Mouse (Mus musculus) kidney, postnatal 36 days (tissue): ENCODE measurements at regions not wholly inside any gene's neighbourhood (a gene's known extent, or its start where the extent isn't known, plus 50 kb on each side); places are given as distances from the start of the nearest gene placed in this dataset.

Source experiments
- DNase-seq, 2 experiments: peaks; one replicate each; pipeline ENCODE4 v3.0.0; 2021 to 2022; ENCODE audit warnings: mixed read lengths in 2 of 2

GRCm38 (mm10) chr3:149355362-149355761 is 365.0 kb upstream of the Adgrl2 start:
- no peak for DNase-seq

GRCm38 (mm10) chr3:149353958-149354357 is 363.6 kb upstream of the Adgrl2 start:
- no peak for DNase-seq

GRCm38 (mm10) chr3:149352546-149352945 is 362.2 kb upstream of the Adgrl2 start:
- peak in 1 of 2 experiments; percentile 39 for DNase-seq

- no peak for DNase-seq
Measured at GRCm38 (mm10) chr3:149349731-149350130, 359.4 kb upstream of the Adgrl2 start.

GRCm38 (mm10) chr3:149349211-149349697 is 358.9 kb upstream of the Adgrl2 start:
- DNase-seq: peak; percentile 76 to 87

- no peak for DNase-seq
Measured at GRCm38 (mm10) chr3:149348459-149348971, 358.2 kb upstream of the Adgrl2 start.

GRCm38 (mm10) chr3:149347241-149347992 is 357.1 kb upstream of the Adgrl2 start:
- peak; percentile 61 to 62 for DNase-seq

- DNase-seq: no peak
Measured at GRCm38 (mm10) chr3:149342511-149342910, 352.2 kb upstream of the Adgrl2 start.

- DNase-seq: no peak
Measured at GRCm38 (mm10) chr3:149339374-149339753, 349.0 kb upstream of the Adgrl2 start.

GRCm38 (mm10) chr3:149338684-149339373 is 348.5 kb upstream of the Adgrl2 start:
- no peak for DNase-seq

- DNase-seq: no peak
Measured at GRCm38 (mm10) chr3:149335259-149335658, 344.9 kb upstream of the Adgrl2 start.

- no peak for DNase-seq
Measured at GRCm38 (mm10) chr3:149333607-149334006, 343.3 kb upstream of the Adgrl2 start.

GRCm38 (mm10) chr3:149333131-149333530 is 342.8 kb upstream of the Adgrl2 start:
- no peak for DNase-seq

GRCm38 (mm10) chr3:149332105-149332504 is 341.8 kb upstream of the Adgrl2 start:
- DNase-seq: no peak

GRCm38 (mm10) chr3:149331251-149331960 is 341.1 kb upstream of the Adgrl2 start:
- no peak for DNase-seq

- peak; percentile 57 to 76 for DNase-seq
Measured at GRCm38 (mm10) chr3:149330716-149331115, 340.4 kb upstream of the Adgrl2 start.

GRCm38 (mm10) chr3:149330041-149330440 is 339.7 kb upstream of the Adgrl2 start:
- DNase-seq: no peak

- DNase-seq: no peak
Measured at GRCm38 (mm10) chr3:149329615-149330014, 339.3 kb upstream of the Adgrl2 start.

- peak; percentile 34 to 54 for DNase-seq
Measured at GRCm38 (mm10) chr3:149326664-149327063, 336.3 kb upstream of the Adgrl2 start.

- DNase-seq: no peak
Measured at GRCm38 (mm10) chr3:149324088-149324487, 333.7 kb upstream of the Adgrl2 start.

GRCm38 (mm10) chr3:149318728-149319127 is 328.4 kb upstream of the Adgrl2 start:
- no peak for DNase-seq

- DNase-seq: no peak
Measured at GRCm38 (mm10) chr3:149314258-149314657, 323.9 kb upstream of the Adgrl2 start.

GRCm38 (mm10) chr3:149313217-149313616 is 322.9 kb upstream of the Adgrl2 start:
- DNase-seq: no peak
